Mouse (Mus musculus): ENCODE data around the gene Pde4d.

Pde4d gene

DNA sequence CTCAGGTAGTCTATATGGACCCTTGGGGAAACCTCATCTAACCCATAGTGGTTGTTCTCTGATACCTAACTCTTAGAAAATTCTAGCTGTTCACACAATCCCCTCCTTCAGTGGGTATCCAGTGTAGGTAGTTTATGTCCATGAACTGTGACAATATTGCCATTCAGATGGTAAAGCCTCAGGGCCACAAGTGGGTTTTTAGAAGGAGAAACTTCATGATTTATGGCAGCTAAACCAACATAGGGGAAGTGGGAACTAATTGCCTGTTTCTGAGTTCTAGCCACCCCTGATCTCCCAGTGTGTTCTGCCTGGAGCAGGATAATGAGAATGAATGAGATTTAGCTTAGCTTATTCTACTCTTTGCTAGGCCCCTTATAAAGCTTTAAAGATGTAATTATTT lies 43.1 kb downstream of the Pde4d start:
- DNase-seq, result no peak

DNA sequence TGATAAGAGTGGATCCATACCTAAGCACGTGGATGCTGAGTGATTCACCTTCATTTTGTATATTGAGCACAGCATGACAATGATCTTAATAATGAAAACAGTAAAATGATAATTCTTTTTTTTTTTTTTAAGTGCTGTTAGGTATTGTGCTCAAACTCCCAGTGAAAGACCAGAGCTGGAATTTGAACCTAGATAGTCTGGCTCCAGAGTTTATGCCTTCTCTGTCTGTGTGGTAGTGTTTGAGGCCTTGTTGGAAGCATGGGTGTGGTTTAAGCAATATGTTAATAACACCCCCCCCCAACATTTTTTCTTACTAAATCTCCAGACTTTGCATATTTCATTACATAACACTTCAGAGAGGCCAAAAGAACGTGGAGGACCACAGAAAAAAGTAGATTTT lies 44.6 kb downstream of the Pde4d start:
- DNase-seq, result no peak

DNA sequence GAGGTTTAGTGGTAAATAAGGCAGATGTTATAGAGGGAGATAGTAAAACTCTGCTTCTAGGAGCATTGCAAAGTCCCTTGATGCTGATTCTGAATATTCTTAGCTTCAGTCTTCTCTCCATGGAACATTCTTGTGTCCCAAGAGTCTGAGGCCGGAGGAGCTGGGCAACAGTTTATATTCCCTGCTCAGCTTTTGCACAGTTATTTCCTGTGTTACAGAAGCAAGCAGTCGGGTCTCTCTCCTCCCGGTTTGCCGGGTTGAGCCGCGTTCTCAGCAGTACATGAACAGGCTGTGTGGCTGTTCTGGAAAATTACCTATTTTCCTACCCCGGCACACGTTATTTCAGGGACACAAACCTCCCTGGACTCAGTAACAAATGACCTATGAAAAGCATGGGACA lies 48.0 kb downstream of the Pde4d start:
- DNase-seq, result no peak

DNA sequence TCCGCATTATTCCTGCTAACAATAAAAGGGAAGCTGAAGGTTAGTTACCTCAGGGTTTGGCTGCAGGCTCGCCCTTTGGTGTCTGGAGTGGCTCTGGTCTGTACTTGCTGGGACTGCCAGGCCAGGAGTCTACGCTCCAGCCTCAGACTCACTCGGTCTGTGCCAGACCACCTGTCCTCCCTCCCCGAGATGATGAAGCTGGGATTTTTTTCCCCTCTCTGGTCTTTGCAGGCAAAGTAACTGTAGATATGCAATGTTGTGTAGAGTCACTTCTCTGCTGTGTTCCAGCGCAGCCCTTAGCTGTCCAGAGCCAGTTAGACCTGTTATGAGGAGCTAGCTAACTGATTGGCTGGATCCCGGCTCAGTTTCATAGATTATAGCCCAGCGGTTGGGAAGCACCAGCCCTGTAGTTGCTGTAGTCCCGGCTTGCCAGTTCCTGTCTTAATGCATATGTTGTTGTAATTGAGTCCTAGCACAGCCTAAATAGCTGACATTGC lies 48.5 kb downstream of the Pde4d start:
- DNase-seq, result no peak

DNA sequence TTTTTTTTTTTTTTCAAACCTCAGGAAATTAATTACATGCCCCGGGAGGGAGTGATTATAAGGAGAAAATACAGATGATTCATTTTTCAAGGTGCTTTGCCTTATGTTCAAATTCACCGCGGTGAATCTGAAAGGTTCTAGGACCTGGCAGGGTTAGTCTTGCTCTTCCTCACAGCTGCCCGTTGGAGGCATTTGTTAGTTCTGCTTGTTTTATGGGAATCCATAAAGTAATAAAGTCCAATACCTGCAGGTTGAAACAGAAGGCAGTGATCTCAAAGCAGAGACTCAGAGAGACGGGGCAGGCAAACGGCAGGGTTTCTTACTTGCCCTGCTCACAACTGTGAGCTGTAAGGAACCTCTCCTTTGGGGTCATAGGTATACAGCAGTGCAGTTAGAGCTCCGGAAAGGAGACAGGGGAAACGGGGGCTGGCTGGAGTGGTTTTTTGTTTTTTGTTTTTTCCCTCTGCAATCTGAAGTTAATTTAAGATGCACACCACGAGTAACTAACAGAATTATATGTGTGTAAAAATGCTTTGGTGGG lies 49.1 kb downstream of the Pde4d start:
- no peak for DNase-seq

DNA sequence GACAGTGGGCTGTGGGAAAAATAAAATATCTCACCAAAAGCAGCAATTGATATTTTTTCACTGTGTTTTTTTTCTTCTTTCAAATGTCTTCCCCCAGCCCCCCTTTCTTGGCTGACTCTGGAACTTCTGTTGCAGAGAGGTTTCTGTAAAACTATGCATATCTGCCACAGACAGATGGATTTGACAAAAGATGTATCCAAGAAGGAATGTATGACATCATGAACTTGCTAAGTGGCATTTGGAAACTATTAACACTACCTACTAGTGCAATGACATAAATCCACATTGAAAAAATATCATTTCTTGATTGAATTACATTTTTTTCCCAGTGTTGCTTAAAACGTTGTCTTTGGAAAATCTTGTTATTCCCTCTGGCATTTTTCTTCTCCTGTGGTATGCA lies 51.6 kb downstream of the Pde4d start:
- no peak for DNase-seq

DNA sequence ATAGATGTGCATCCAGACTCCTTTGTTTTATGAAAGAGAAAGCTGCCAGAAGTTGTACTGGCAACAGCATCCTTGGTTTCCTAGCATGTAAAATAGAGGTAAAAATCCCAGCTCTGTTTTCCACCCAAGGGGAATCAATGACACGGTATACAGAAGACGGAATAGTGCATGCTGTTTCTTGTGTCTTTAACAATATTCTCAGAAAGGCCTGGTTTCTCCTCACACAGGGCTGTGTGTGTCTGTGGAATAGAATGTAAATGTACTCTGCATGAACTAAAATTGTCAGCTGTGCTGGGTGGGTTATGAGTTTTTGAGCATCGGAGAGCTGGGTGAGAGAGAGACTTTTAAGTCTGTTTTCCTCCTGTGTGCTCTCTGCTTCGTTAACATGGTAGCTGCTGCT lies 74.8 kb downstream of the Pde4d start:
- DNase-seq, result no peak

DNA sequence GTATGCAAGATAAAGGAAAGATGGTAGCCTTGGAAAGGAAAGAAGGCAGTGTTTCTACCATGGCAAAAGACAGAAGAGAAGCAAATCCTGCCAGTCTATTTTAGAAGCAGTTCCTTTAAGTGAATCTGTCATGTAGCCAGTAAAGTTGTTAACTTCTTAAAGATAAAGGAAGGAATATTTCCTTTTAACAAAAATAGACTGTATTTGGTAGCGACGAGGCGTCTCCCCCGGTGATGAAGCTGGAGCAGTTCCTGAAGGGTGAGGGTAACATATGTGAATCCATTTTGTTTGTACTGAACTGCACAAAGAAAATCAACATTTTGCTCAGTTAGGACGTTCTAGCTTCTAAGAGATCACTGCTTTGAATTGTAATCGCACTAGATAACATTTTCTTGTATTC lies 75.2 kb downstream of the Pde4d start:
- DNase-seq, result no peak

DNA sequence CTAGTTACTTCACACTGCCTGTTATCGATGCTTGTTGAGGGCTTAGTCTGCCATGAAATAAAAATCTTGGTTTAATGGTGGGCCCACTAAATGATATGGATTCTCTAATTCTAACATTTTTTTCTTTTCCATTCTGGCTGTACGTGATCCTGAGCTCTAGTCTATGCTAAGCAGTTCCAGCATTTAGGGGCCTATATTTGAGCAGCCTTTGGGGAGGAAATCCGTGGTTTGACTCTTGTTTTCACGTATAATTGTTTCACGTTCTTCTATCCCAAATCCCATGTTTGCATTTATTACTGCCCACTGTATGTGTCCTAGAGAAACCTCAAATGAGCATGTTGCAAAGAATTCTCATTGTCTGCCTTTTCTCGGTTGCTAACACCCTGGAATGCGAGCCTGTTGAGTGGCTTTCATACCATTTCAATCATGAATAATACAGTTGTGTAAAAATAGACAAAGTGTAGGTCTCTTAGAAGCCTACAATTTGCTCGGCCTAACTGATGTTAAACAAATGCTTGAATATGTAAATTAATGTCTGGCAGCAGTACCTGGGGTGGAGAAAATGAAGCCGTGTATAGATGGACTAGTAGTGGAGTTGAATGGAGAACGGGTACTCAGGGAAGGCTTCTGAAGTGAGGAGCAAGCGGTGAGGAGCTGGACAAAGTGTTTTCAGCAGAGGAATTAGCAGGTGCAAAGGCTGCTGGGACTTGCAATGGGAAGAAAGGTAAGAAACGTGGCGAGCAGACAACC lies 76.7 kb downstream of the Pde4d start:
- DNase-seq, result no peak

DNA sequence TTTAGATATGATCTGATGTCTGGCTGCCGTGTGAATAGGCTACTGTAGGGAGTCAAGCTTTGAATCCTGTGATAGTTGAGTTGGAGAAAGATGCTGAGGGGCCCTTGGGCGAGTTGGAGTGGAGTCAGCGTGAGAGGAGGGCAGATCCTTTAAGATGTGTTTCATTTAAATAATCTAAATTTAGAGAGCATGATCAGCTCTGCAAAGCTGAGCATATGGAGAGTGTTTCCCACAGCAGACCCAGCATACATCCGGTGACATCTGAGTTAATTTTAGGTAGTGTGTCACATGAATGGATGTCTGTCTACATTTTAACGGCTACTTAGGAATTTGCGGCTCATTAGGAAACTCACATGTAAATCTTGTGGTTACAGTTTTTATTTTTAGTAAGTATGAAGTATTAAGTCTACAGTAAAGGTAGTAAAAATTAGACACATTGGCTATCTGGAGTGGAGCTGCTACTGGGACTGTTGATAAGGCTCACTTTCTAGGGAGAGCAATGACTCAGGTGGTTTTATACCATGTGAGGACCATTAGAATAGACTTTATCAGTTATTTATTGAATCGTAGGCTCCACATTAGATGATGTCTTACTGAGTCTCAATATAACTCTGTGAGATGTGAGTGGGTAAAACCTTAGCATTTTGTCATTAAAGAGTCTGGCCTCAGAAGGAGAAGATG lies 77.5 kb downstream of the Pde4d start:
- DNase-seq, result no peak

DNA sequence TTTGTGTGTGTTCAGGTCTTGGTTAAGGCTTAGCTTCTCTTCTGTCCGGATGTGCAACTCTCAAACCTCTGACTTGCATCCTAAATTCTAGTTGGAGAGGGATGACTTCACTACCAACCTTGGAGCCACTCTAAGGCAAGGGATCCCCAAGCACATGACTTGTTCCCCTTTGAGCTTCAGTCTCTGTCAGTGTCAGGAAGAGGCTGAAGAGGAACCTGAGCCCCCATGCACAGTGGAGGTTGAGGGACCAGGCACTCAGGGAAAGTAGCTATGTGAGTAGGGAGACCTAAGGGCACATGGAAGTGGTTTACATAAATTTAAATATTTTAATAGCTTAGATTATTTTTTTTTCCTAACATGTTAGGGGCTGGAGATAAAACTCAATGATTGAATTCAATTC lies 78.6 kb downstream of the Pde4d start:
- no peak for DNase-seq

DNA sequence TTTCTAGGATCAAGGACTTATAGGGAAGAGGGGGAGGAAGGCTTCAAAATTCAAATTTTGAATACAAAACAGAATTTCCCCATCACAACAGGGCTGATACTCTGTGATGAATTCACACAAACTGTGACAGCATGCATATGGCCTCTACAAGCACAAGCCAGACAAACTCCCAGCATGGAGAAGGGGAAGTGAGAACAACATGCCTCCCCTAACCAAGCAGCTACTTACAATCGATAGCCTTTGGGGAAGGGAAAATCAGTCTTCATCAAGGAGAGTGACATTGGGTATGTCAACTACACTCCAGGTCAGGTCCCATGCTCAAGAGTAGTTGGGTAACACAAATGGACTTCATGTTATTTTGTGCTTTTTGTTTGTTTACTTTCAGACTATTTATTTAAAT lies 83.1 kb downstream of the Pde4d start:
- DNase-seq, result no peak

DNA sequence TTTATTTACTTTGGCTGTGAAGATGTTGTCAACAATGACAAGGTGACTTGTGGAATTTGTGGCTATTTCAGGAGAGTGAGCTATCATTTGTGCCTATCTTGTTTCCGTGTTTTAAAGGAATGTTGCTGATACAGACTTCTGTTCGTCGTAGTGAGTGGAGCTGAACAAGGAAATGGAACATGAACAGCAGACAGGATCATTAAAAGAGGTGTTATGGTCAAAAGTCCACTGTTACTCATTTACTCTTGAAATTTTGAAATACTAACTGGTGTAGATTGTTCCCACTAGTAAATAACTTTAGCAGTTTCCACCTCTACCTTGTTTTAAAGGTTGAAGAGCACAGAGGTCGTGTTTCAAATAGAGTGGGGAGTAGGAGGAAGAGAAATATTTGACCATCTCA lies 86.7 kb downstream of the Pde4d start:
- DNase-seq, result no peak

DNA sequence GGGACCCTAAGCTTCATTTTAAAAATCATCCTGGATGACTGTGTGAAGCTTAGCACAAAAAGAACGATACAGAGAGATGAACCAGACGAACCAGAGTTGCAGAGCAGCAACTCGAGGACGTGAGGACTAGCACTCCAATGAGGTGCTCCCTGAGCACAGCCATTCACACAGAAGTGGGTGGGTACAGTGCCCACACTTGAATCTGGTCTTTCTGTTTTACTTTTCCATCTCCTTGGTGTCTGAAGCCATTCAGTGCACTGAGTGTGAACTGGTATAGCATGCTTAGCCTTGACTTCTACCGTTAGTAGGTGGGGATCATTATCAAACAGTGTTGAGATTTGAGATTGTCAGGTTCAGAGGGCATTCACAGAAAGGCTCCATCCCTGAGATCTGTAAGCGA lies 87.2 kb downstream of the Pde4d start:
- no peak for DNase-seq

DNA sequence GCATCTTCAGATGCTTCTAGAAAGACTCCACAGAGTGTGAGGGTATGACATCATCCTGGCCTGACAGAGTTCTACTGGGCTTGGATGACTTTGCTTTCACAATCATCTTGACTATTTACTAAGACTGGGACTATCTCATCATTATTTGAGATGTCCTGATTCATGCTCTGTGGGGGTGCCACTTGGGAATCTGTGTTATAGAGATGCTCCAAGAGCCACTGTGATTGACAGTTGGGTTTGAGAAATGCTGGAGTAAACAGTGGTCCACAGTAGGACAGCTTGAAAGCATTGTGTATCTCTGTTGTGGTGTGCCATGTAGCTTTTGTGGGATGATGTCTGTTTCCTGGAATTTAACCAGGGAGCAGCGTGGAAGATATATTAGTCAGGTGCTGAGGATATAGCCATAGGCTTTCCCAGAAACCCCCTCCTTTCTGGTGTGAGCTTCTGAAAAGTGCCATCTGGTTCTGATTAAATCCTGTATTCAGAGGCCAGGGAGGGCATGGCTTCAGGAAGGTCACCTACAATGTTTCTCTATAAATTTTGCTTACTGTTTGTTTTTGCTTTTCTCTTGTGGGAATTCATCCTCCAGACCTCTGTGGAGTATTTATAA lies 89.1 kb downstream of the Pde4d start:
- no peak for DNase-seq

DNA sequence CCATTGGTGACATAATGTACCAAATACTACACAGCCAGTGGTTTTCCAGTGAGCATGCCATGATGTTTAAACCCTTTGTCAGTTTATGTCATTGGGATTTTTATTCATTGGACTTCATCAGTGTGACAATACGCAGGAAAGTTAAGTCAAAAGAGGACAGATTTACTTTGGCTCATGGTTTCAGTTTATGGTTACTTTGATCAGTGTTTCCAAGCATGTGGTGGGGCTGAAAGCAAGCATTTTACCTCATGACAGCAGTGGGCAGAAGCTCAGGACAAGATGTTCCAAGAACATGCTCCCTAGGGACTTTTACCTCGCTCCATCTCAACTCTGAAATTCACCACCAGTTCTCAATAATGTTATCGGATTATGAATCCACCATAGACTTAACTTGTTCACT lies 91.7 kb downstream of the Pde4d start:
- DNase-seq, result no peak

DNA sequence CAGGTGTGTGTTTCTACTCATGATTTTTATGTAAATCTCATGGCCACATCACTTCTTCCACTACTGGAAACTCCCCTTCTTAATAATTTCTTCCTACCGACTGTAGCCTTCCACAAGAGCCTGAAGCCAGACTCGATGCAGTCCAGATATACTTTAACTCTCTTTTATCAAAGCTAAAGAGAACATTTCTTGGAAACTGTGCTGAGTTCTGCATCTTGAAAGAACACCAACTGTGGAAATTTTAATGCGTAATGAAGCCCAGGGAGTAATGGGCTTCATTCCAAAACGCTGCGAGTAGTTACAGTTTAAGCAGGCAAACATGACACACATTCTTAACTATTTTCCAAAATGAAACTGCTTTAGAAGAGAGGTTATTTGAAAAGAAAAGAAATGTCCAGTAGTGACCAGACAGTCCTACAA lies 92.6 kb downstream of the Pde4d start:
- no peak for DNase-seq

DNA sequence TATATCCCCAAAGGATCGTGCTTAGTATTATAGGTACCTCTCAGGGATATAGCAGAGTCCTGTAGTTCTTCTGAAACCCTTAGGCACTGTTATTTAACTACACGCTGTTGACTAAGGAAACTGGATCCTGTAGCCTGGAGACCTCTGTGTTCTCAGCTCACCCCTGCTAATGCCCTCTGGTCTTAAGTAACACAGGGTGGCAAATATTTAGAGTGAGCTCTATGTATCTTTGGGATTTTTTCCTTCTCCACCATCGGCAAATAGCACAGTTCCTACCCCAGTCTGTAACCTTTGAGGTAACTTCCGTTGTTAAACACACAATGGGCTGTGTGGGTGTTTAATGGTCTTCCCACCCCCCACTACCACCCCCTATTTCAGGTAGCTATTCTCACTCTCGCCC lies 102.5 kb downstream of the Pde4d start:
- no peak for DNase-seq

DNA sequence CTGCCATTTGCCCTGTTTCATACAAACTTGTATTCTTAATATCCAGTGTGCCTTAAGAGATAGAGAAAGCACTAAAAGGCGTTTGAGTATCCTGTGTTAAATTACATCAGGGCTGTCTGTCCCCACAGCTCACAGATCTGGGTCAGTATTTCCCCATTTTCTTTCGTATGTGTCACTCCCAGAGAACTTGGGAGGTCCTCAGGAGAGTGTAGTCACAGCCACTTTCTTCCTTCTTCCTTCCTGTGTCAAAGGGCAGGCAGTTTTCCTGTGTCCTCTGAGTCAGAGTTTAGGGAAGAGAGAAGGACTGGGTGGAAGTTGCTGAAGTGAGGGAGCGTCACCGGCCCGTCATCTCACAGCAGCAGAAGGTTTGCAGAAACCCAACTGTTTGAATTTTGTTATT lies 103.2 kb downstream of the Pde4d start:
- DNase-seq, result no peak

DNA sequence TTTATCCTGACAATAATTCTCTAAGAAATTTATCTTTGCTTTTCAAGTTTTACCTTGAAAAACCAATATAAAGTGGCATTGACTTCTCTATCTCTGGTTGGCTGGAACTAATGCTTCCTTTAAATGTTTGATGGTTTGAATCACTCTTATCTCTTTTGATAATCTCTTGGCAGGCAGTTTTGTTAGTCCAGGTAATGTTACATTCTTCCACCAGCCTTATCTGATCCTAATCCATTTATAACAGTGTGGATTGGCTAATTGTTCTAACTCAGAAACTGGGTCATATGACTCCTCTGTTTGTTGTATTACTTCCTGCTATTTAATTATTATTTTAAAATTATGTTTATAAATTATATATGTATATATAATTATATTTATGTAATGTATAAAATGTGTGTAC lies 105.2 kb downstream of the Pde4d start:
- no peak for DNase-seq

DNA sequence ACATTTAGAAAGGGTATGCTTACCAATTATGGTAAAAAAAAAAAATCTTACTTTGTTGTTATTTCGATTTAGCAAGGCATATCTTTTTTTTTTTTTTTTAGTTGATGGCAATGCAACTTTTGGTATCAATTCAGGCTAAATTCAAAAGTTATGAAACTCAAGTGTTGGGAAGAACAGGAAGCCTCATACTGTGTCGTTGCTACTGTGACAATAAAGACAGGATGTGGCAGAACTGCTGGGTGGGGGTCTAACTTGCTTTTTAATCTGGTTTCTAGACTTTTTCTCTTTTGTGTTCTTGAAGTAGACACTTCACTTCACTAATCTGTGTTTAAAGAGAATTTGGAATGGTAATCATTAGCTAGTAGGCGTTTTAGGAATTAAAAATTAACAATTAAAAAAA lies 147.2 kb downstream of the Pde4d start:
- DNase-seq, result no peak

DNA sequence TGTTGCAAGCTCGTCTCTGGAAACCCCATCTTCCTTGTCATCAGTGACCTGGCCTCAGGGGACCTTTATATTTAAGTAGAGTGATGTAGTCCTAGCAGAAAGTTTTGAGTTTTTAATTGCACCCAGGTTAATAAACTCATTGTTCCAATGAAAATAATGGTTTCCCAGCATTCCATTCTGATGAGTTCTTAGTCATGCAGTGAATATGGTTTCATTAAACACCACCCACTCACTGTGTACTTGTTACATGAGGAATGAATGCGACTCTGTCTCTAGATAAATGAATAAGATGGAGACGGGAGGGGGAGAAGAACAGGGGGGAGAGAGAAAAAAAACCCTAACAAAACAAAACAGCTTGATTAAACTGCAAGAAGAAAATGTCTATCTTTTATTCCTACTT lies 148.9 kb downstream of the Pde4d start:
- DNase-seq, result peak; percentile 25

DNA sequence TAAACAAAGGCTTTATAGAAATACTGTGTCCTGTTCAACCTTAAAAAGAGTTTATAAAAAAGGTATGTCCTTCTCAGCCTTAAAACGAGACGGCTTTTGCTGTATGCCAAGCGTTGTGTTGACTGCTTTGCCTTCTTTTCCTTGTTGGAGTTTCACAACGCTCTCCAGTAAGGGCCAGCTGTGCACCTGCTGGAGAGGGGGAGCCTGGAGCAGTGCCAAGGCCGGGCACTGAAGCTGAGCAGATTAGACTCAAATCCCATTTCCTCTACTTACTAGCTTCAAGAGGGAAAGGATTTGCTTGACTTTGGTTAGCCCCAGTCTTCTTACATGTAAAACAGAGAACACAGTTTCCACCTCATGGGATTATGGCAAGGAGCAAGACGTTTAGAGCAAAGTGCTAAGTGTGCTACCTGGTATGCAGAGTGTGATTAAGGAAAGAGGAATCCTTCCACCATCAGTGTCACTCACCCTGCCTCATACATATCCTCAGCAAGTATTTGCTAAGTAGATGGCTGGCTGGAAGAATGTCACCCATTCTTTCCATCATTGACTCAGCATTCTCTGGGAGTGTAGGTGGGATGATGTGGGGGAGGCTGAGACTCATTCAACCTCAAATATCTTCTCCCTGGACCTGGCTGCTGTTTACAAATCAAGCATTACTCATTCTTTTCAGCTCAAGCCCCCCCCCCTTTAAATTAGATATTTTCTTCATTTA lies 149.6 kb downstream of the Pde4d start:
- peak; percentile 62 for DNase-seq
